Mouse (Mus musculus): ENCODE results near the gene Epb42. TPM values are rescaled to one million over a fixed set of nuclear protein-coding genes. Genes with fewer than 3 reads are reported as not detected.

The Epb42 gene
- polyA plus RNA-seq, 2 experiments = 129 to 162 TPM

DNA sequence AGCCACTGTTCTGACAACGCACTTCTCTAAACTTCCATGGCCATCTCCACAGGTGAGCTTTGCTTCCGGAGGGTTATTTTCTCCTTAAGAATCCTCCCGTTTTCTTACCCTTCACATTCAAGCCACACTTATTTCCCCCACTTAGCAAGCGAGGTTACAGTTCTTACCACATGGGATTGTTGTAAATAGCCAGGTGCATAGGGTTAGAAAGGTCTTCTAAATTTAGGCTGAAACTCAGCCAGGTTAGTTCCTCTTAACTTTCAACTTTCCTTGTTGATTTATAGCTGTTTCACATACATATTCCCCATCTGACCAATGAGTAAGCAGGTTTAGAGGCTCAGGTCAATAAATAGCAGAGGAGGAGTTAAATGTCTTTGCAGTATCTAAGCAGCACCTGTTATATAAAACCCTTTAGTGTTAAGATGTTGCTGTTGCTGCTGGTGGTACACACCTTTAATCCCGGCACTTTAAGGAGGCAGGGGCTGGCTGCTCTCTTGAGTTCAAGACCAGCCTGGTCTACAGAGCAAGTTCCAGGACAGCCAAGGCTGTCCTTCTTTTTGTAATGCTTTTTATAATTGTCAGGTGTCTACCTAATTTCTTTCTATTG lies 27.7 kb downstream of the Epb42 start:
- ATAC-seq (ENCODE audit: insufficient read depth) = no peak
- peak overlapping the region; percentile 81 for H3K4me2 ChIP-seq (ENCODE audit: low read depth)
- H3K4me3 ChIP-seq (ENCODE audit: insufficient read depth in 1 of 2, low read depth in 2 of 2, low read length in 2 of 2) = peak overlapping the region; percentile 79 to 99
- peak overlapping the region; percentile 61 for H3K27ac ChIP-seq
- H3K4me1 ChIP-seq (replicated peaks; ENCODE audit: control insufficient read depth in 2 of 2, insufficient read depth in 2 of 2, low read length in 1 of 2) = peaks cover 6 to 8% of the 10 kb centered on the region in 2 experiments
- 20% methylated on average over 5 of the region's 5 CpGs for WGBS (ENCODE audit: insufficient replicate concordance)
- peak in 1 of 3 experiments; percentile 16 for DNase-seq (ENCODE audit: low read depth in 3 of 3, low spot score in 3 of 3)
- no peaks in the 10 kb centered on the region for H3K9me3 ChIP-seq (ENCODE audit: control insufficient read depth, low read length)
- no peak for TF ChIP-seq CTCF (IDR thresholded peaks at IDR 0.05; ENCODE audit: low read depth)
- TF ChIP-seq EP300 (IDR thresholded peaks at IDR 0.05; ENCODE audit: low read depth) = no peak
- peaks cover 7% of the 10 kb centered on the region; the same call in 1 of the 2 replicates for H3K36me3 ChIP-seq (replicated peaks; ENCODE audit: control insufficient read depth, insufficient read depth, low read depth)
- H3K9ac ChIP-seq (replicated peaks) = peak overlapping the region; percentile 75
- H3K27me3 ChIP-seq (ENCODE audit: control insufficient read depth, insufficient read depth, low read length) = no peaks in the 10 kb centered on the region

DNA sequence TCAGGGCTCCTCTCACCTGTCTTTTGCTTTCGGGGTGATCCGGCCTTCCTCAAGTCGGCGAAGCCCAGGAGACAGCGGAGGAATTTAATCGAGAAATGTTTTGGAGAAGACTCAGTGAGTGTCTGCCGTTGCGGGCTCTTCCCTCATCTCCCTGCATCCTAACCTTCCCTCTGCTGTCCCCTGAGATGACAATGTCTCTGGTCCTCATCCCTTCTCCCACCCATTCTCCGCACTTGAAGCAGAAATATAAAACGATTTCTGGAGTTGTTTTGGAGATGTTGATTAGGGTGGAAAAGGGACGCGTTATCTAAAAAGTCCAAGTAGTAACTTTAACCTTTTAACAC lies 28.2 kb downstream of the Epb42 start:
- Histone ChIP-seq H3K4me3 (ENCODE audit: insufficient read depth in 1 of 2, low read depth in 2 of 2, low read length in 2 of 2) (peak overlapping the region; percentile 79 to 99), H3K4me2 (ENCODE audit: low read depth) (peak overlapping the region; percentile 81), H3K27me3 (ENCODE audit: control insufficient read depth, insufficient read depth, low read length) (no peaks in the 10 kb centered on the region), H3K36me3 (replicated peaks; ENCODE audit: control insufficient read depth, insufficient read depth, low read depth) (peaks cover 7% of the 10 kb centered on the region; the same call in 1 of the 2 replicates), H3K9ac (replicated peaks) (peak overlapping the region; percentile 75), H3K9me3 (ENCODE audit: control insufficient read depth, low read length) (no peaks in the 10 kb centered on the region), H3K4me1 (replicated peaks; ENCODE audit: control insufficient read depth in 2 of 2, insufficient read depth in 2 of 2, low read length in 1 of 2) (peaks cover 6 to 8% of the 10 kb centered on the region in 2 experiments), H3K27ac (peak overlapping the region; percentile 61)
- no peak for TF ChIP-seq CTCF (IDR thresholded peaks at IDR 0.05; ENCODE audit: low read depth)
- no peak for TF ChIP-seq EP300 (IDR thresholded peaks at IDR 0.05; ENCODE audit: low read depth)
- peak; percentile 40 for ATAC-seq (ENCODE audit: insufficient read depth)
- peak in 1 of 3 experiments; percentile 11 for DNase-seq (ENCODE audit: low read depth in 3 of 3, low spot score in 3 of 3)
- WGBS (ENCODE audit: insufficient replicate concordance) = under 1% methylated on average over 12 of the region's 12 CpGs

DNA sequence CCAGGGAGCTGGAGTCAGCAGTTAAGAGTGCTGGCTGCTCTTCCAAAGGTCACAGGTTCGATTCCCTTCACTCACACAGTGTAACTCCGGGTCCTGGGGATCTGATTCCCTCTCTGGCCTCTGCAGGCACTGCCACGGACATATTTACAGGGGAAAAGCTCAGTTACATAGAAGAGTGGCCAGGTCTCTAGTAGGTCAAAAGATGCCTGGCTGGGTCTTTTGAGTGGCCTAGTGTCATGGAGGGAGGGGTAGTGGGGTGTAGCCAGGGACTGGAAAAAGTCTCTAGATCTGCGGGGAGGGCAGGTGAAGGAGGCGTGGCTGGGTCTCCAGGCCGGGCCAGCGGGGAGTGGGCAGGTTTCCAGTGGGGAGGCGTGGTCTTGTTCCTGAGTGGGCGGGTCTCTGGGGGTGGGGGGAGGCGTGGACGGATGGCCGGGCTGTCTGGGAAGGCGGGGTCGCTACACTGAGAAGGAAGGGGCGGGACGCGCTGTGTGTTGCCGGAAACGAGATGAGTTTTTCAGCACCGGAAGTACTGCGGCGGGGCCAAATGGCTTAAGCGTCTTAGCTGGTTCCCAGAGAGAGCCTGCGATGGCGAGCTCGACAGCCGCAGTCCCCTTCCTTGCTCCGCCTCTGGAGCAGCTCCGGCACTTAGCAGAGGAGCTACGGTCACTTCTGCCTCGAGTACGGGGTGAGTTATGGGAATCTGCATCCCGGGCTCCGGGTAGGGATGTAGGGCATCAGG lies 28.8 kb downstream of the Epb42 start, which contains the start of gene Ccndbp1:
TSS of gene Ccndbp1 (plus strand) at position 479 of the 739 bp plus-strand sequence.
- H3K4me1 ChIP-seq (replicated peaks; ENCODE audit: control insufficient read depth in 2 of 2, insufficient read depth in 2 of 2, low read length in 1 of 2) = peaks cover 6 to 8% of the 10 kb centered on the region in 2 experiments
- TF ChIP-seq CTCF (IDR thresholded peaks at IDR 0.05; ENCODE audit: low read depth) = no peak
- no peak for TF ChIP-seq EP300 (IDR thresholded peaks at IDR 0.05; ENCODE audit: low read depth)
- no peaks in the 10 kb centered on the region for H3K9me3 ChIP-seq (ENCODE audit: control insufficient read depth, low read length)
- H3K27ac ChIP-seq = peak within 1 kb of the TSS; percentile 61
- ATAC-seq (ENCODE audit: insufficient read depth) = peak; percentile 96
- peak within 1 kb of the TSS; percentile 81 for H3K4me2 ChIP-seq (ENCODE audit: low read depth)
- peak within 1 kb of the TSS; percentile 79 to 99 for H3K4me3 ChIP-seq (ENCODE audit: insufficient read depth in 1 of 2, low read depth in 2 of 2, low read length in 2 of 2)
- H3K36me3 ChIP-seq (replicated peaks; ENCODE audit: control insufficient read depth, insufficient read depth, low read depth) = peaks cover 7% of the 10 kb centered on the region; the same call in 1 of the 2 replicates
- H3K9ac ChIP-seq (replicated peaks) = peak within 1 kb of the TSS; percentile 75
- peak; percentile 85 to 89 (median 87) for DNase-seq (ENCODE audit: low read depth in 3 of 3, low spot score in 3 of 3)
- 2% methylated on average over 34 of the region's 34 CpGs for WGBS (ENCODE audit: insufficient replicate concordance)
- H3K27me3 ChIP-seq (ENCODE audit: control insufficient read depth, insufficient read depth, low read length) = no peaks in the 10 kb centered on the region

DNA sequence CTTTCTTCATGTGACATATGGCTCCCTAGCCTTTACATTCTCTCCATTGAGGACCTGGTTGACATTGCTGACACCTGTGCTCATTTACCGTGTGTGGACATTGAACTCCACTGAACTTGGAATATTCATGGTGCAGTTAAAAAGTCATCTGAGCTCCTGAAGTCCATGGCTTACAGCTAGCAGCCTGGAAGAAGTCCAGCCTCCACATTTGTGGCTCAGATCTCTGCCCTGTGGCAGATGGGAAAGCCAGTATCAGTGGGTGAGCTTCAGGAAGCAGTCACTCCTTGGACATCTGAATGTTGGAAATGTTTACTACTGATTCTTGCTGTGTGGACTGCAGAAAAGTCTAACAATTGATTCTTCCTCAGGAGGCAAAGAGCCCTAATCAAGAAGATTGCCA lies 29.9 kb downstream of the Epb42 start:
- WGBS (ENCODE audit: insufficient replicate concordance) = 79% methylated on average over 1 of the region's 1 CpGs
- no peak for ATAC-seq (ENCODE audit: insufficient read depth)
- H3K4me2 ChIP-seq (ENCODE audit: low read depth) = no peak overlapping the region
- H3K9ac ChIP-seq (replicated peaks) = no peak overlapping the region
- no peak overlapping the region for H3K4me3 ChIP-seq (ENCODE audit: insufficient read depth in 1 of 2, low read depth in 2 of 2, low read length in 2 of 2)
- no peak for TF ChIP-seq CTCF (IDR thresholded peaks at IDR 0.05; ENCODE audit: low read depth)
- no peak for TF ChIP-seq EP300 (IDR thresholded peaks at IDR 0.05; ENCODE audit: low read depth)
- no peaks in the 10 kb centered on the region for H3K27me3 ChIP-seq (ENCODE audit: control insufficient read depth, insufficient read depth, low read length)
- DNase-seq (ENCODE audit: low read depth in 3 of 3, low spot score in 3 of 3) = no peak
- peak overlapping the region; percentile 23; the same call in 1 of the 2 replicates for H3K27ac ChIP-seq
- no peaks in the 10 kb centered on the region for H3K9me3 ChIP-seq (ENCODE audit: control insufficient read depth, low read length)
- peaks cover 2% of the 10 kb centered on the region; the same call in 1 of the 2 replicates for H3K36me3 ChIP-seq (replicated peaks; ENCODE audit: control insufficient read depth, insufficient read depth, low read depth)
- H3K4me1 ChIP-seq (replicated peaks; ENCODE audit: control insufficient read depth in 2 of 2, insufficient read depth in 2 of 2, low read length in 1 of 2) = peaks cover 6 to 8% of the 10 kb centered on the region in 2 experiments
